Mouse (Mus musculus): ENCODE results near the gene Cep128. TPM values are rescaled to one million over a fixed set of nuclear protein-coding genes. Genes with fewer than 3 reads are reported as not detected.
A peak's percentile ranks its signal among the peaks of the same experiment; 100 is the strongest.

Cep128 gene
- total and polyA plus RNA-seq, 3 experiments, result 12.7 to 40.1 (median 23.3) TPM

DNA sequence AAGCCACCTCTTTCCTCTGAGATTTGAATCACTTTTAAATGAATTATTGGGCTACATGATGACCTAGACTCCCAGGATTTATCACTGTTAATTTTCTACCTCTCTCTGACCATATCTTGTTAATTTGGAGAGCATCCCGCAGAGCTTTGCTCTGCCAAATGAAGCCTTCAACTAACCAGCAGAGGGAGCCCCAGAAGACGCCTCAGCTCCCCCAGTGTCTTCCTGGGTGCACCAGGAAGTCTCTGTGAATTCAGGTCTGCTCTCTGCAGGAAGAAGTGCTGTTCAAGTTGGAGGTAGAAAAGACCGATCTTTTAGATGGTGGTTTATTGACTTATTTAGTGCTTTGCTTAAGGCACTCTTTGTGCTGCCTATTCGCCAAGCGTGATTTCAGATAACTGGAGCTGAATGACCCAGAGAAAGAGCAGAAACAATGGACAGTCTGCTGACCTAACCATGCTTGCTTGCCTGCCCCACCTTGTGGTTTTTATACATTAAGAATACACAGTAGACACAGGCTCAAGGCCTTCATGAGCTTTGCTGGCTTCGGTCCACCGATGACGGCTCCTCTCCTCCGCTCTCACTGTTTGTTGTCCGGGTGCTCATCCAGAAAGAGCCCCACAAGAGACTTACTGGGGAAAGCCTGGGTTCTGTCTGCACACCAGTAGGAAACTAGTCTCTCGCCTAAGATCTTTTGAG is 39.1 kb upstream of the Cep128 start:
- H3K4me1 ChIP-seq (ENCODE audit: control insufficient read depth in 1 of 2, insufficient read depth in 2 of 2, low read length in 2 of 2), result peaks cover 0 to 5% of the 10 kb centered on the region in 2 experiments; a peak in 2 of 4 replicates
- H3K4me3 ChIP-seq (ENCODE audit: control insufficient read depth in 1 of 2, insufficient read depth in 1 of 2, low read depth in 2 of 2, low read length in 2 of 2), result peak overlapping the region; percentile 36 to 48; a peak in 2 of 4 replicates
- peaks cover 0 to 6% of the 10 kb centered on the region in 2 experiments; a peak in 1 of 4 replicates for H3K36me3 ChIP-seq (ENCODE audit: control insufficient read depth in 1 of 2, insufficient read depth in 2 of 2, low read length in 2 of 2)
- peak overlapping the region; percentile 60 for H3K9ac ChIP-seq (ENCODE audit: control insufficient read depth, low read depth, low read length, poor library complexity, severe bottlenecking)
- H3K27me3 ChIP-seq (ENCODE audit: control insufficient read depth in 1 of 2, insufficient read depth in 2 of 2, low read length in 2 of 2), result no peaks in the 10 kb centered on the region
- peak; percentile 85 for DNase-seq (ENCODE audit: low read depth, low spot score)
- H3K27ac ChIP-seq (ENCODE audit: control insufficient read depth, low read depth, low read length), result no peak overlapping the region
- no peaks in the 10 kb centered on the region for H3K9me3 ChIP-seq (replicated peaks; ENCODE audit: insufficient read depth, low read length)
- no peaks in the 10 kb centered on the region for H3K79me2 ChIP-seq (ENCODE audit: control insufficient read depth, insufficient read depth, low read length, poor library complexity)
- TF ChIP-seq POLR2AphosphoS5 (IDR thresholded peaks at IDR 0.05; ENCODE audit: borderline replicate concordance, low read depth, low read length) (no peak), TBP (IDR thresholded peaks at IDR 0.05; ENCODE audit: low read depth, low read length) (no peak), UBTF (IDR thresholded peaks at IDR 0.05; ENCODE audit: borderline replicate concordance, insufficient read depth, low read depth, low read length) (no peak), MYB (IDR thresholded peaks at IDR 0.05; ENCODE audit: low read depth, low read length) (no peak), ETS1 (IDR thresholded peaks at IDR 0.05; ENCODE audit: low read depth, low read length) (no peak), TCF12 (IDR thresholded peaks at IDR 0.05; ENCODE audit: low read depth, low read length) (no peak), USF1 (IDR thresholded peaks at IDR 0.05; ENCODE audit: low read depth, low read length) (no peak), ELF1 (IDR thresholded peaks at IDR 0.05; ENCODE audit: low read depth, low read length) (peak; percentile 88), SIN3A (IDR thresholded peaks at IDR 0.05; ENCODE audit: low read length) (0 out of 2 replicates have a peak, but pooled peaks have one; percentile 33), JUND (IDR thresholded peaks at IDR 0.05; ENCODE audit: low read depth, low read length) (no peak), CHD1 (IDR thresholded peaks at IDR 0.05; ENCODE audit: low read depth, low read length) (no peak), ZC3H11A (IDR thresholded peaks at IDR 0.05; ENCODE audit: low read depth, low read length) (peak; percentile 80), MAZ (IDR thresholded peaks at IDR 0.05; ENCODE audit: low read depth, low read length) (no peak), RAD21 (IDR thresholded peaks at IDR 0.05; ENCODE audit: low read depth, low read length) (peak; percentile 76), ZMIZ1 (IDR thresholded peaks at IDR 0.05; ENCODE audit: low read depth, low read length) (no peak), HCFC1 (IDR thresholded peaks at IDR 0.05; ENCODE audit: low read depth, low read length) (no peak), GATA1 (IDR thresholded peaks at IDR 0.05; ENCODE audit: low read depth, low read length) (no peak), CHD2 (IDR thresholded peaks at IDR 0.05; ENCODE audit: low read length) (no peak), RCOR1 (IDR thresholded peaks at IDR 0.05; ENCODE audit: low read depth, low read length) (no peak), MEF2A (IDR thresholded peaks at IDR 0.05; ENCODE audit: extremely low read depth, insufficient replicate concordance, low read depth, low read length, poor library complexity, severe bottlenecking) (no peak), TAL1 (IDR thresholded peaks at IDR 0.05; ENCODE audit: low read length) (no peak), GABPA (IDR thresholded peaks at IDR 0.05; ENCODE audit: low read depth, low read length) (no peak), MAX (IDR thresholded peaks at IDR 0.05; ENCODE audit: low read length) (no peak), EP300 (IDR thresholded peaks at IDR 0.05; ENCODE audit: low read depth in 1 of 2, low read length in 2 of 2) (no peak), POLR2AphosphoS2 (IDR thresholded peaks at IDR 0.05; ENCODE audit: low read length) (no peak), NRF1 (IDR thresholded peaks at IDR 0.05; ENCODE audit: insufficient read depth, low read depth, low read length, poor library complexity, severe bottlenecking) (no peak), POLR2A (IDR thresholded peaks at IDR 0.05; ENCODE audit: control insufficient read depth in 1 of 2, insufficient read depth in 1 of 2, low read depth in 1 of 2, low read length in 2 of 2, poor library complexity in 1 of 2) (no peak), MAFK (IDR thresholded peaks at IDR 0.05; ENCODE audit: borderline replicate concordance, low read depth, low read length) (no peak), NELFE (IDR thresholded peaks at IDR 0.05; ENCODE audit: low read depth, low read length) (peak; percentile 29; the same call in 1 of the 2 replicates), KAT2A (conservative IDR thresholded peaks at IDR 0.05; ENCODE audit: low read depth, low read length) (no peak), ZNF384 (IDR thresholded peaks at IDR 0.05; ENCODE audit: low read depth, low read length) (no peak), MXI1 (IDR thresholded peaks at IDR 0.05; ENCODE audit: low read depth, low read length) (no peak), MYC (IDR thresholded peaks at IDR 0.05; ENCODE audit: low read depth, low read length) (no peak), CTCF (IDR thresholded peaks at IDR 0.05 in 2 of 3, conservative IDR thresholded peaks at IDR 0.05 in 1 of 3; ENCODE audit: control insufficient read depth in 1 of 3, insufficient read depth in 1 of 3, low read depth in 2 of 3, low read length in 3 of 3, poor library complexity in 1 of 3, severe bottlenecking in 1 of 3) (peak; percentile 57 to 91 (median 81)), BHLHE40 (IDR thresholded peaks at IDR 0.05; ENCODE audit: borderline replicate concordance, low read depth, low read length) (no peak), E2F4 (IDR thresholded peaks at IDR 0.05; ENCODE audit: borderline replicate concordance, low read depth, low read length) (no peak), SMC3 (IDR thresholded peaks at IDR 0.05; ENCODE audit: low read depth, low read length) (peak; percentile 96)
